Mouse (Mus musculus) spleen, postnatal 4 days (tissue): ENCODE results near the gene Rnf141.

Source experiments
- DNase-seq, 2 experiments: peaks; one replicate each; pipeline ENCODE4 v3.0.0; 2022; ENCODE audit warnings: low spot score in 2 of 2

Gene Rnf141

GRCm38 (mm10) chr7:110796367-110797051 is 47.7 kb downstream of the Rnf141 start:
- peak; percentile 75 to 87 for DNase-seq

DNA sequence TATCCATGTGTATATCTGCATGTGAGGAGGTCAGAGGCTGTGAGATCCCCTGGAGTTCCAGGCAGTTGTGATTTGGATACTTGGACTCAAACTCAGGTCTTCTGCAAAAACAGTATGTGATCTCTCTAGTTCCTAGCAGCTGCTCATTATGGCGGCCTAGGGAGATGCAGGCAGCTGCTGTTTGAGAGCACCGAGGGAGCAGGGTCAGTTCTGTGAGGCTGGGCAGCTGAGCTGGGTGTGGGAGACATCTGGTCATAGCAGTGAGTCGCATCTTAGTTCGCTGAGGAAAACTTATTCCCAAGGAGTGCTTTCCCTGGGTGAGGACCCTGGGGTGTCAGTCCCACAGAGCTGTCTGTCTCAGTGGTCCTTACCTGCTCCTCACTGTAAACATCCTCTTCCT is 49.5 kb downstream of the Rnf141 start:
- DNase-seq, result no peak

- DNase-seq, result no peak
Measured at GRCm38 (mm10) chr7:110792834-110793233, 51.4 kb downstream of the Rnf141 start.

- no peak for DNase-seq
Measured at GRCm38 (mm10) chr7:110792201-110792600, 52.1 kb downstream of the Rnf141 start.

GRCm38 (mm10) chr7:110790878-110791277 is 53.4 kb downstream of the Rnf141 start:
- no peak for DNase-seq

GRCm38 (mm10) chr7:110787310-110787709 is 56.9 kb downstream of the Rnf141 start:
- no peak for DNase-seq

DNA sequence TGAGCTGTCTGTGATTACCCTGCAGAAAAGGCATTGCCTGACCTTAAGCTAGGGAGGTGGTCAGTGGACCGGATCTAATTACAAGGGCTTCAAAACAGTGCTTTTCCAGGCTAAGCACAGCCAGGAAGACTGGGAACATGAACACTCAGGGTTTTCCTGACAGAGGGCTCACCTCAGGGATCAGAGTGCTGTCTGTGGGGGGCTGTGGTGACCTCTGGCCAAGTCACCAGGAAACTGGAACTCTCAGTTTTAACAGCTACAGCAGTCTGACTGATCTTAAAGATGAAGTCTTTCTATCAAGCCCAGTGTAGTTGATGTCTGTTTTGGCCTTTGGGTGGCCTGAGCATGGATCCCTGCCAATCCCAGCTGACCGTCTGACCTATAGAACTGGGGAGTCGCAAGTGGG is 58.5 kb downstream of the Rnf141 start:
- no peak for DNase-seq

- no peak for DNase-seq
Measured at GRCm38 (mm10) chr7:110784965-110785364, 59.3 kb downstream of the Rnf141 start.

- no peak for DNase-seq
Measured at GRCm38 (mm10) chr7:110782845-110783478, 61.3 kb downstream of the Rnf141 start.

- DNase-seq, result peak; percentile 77 to 78
Measured at GRCm38 (mm10) chr7:110782135-110782534, 62.1 kb downstream of the Rnf141 start.

GRCm38 (mm10) chr7:110781231-110781711 is 63.0 kb downstream of the Rnf141 start:
- peak; percentile 82 to 89 for DNase-seq

GRCm38 (mm10) chr7:110780520-110780919 is 63.7 kb downstream of the Rnf141 start:
- DNase-seq, result no peak

- DNase-seq, result no peak
Measured at GRCm38 (mm10) chr7:110779605-110780111, 64.6 kb downstream of the Rnf141 start.

DNA sequence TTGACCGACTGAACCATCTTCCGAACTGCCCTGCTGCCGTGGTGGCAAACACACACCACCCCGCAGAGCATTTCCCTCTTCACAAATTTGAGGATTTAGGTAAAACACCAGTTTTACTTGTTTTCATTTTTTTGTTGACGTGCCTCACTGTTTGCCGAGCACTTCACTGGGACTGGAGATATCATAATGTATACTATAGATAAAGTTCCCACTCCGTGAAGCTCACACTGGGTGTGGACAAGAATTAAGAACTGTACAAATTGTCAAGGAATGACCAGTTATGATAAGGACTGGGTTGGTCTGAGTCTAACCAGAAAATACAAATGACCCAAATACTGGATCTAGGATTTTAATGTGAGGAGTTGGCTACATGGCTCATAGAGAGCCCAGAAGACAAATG is 65.3 kb downstream of the Rnf141 start:
- DNase-seq, result no peak

DNA sequence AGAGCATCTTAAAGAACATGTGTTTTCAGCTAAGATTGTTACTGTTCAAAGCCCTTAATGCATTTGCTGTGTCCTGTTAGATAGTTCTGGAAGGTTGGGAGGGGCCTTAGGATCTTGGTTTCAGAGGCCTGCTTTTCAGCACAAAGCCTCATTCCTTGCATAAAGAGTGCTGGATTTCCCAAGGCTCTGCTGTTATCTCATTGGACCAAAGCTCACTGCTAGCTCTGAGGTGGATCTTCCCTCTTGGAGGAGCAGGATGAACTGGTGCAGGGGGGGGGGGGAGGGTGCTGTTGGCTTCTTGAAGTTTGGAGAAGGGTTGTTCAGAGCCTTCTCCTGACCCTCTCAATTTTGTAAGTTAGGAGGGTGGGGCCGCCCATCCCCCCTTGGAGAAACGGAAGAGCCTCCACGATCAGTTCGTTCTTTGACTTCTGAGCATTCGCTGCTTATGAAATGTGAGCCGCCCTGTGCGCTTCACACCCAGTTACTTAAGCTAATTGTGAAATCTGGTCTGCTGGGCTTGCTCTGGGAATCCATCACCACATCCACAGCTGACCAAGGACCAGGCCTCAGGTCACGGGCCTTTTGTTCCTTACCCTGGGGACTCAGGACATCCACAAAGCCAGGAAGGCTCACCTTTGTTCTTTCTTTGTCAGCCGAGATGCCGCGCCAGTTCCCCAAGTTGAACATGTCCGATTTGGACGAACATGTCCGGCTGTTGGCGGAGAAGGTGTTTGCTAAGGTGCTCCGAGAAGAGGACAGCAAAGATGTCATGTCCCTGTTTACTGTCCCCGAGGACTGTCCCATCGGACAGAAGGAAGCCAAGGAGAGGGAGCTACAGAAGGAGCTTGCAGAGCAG is 66.9 kb downstream of the Rnf141 start:
- peak in 1 of 2 experiments; percentile 63 for DNase-seq

- peak; percentile 66 to 76 for DNase-seq
Measured at GRCm38 (mm10) chr7:110774674-110775073, 69.6 kb downstream of the Rnf141 start.

GRCm38 (mm10) chr7:110774077-110774476 is 70.2 kb downstream of the Rnf141 start:
- peak; percentile 45 to 77 for DNase-seq

GRCm38 (mm10) chr7:110773204-110774002 is 70.9 kb downstream of the Rnf141 start:
- peak; percentile 73 to 84 for DNase-seq

GRCm38 (mm10) chr7:110772343-110772742 is 71.9 kb downstream of the Rnf141 start:
- DNase-seq, result no peak

GRCm38 (mm10) chr7:110770949-110771348 is 73.3 kb downstream of the Rnf141 start:
- DNase-seq, result peak in 1 of 2 experiments; percentile 24

GRCm38 (mm10) chr7:110769094-110769493 is 75.2 kb downstream of the Rnf141 start:
- DNase-seq, result peak; percentile 66 to 84
